Mouse (Mus musculus) spleen, postnatal 10 days (tissue): Measurements from ENCODE around the gene Rfng.
"Not testable (repeated sequence)": the region's sequence is repeated elsewhere in the genome, so short reads cannot be mapped to it uniquely, and the experiment has no call there.

ENCODE experiments used
- DNase-seq, 2 experiments: peaks; one replicate each; pipeline ENCODE4 v3.0.0; 2021 to 2022; ENCODE audit warnings: low spot score in 2 of 2

Rfng gene

DNA sequence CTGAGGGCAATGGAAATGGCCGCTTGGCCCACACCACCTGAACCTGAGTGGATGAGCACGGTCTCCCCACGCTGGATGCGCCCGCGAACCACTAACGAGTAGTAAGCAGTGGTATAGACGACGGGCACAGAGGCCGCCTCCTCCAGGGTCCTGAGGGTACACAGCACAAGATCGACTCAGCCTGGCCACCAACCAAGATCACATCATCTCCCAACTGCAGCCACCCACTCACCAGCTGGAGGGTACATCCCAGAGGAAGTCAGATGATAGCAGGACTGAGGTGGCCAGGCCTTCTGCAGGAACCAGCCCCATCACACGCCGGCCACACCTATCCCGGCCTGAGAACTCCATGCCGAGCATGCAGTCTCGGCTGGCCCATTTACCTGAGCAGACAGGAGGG lies 28.1 kb upstream of the Rfng start:
- DNase-seq, result no peak

DNA sequence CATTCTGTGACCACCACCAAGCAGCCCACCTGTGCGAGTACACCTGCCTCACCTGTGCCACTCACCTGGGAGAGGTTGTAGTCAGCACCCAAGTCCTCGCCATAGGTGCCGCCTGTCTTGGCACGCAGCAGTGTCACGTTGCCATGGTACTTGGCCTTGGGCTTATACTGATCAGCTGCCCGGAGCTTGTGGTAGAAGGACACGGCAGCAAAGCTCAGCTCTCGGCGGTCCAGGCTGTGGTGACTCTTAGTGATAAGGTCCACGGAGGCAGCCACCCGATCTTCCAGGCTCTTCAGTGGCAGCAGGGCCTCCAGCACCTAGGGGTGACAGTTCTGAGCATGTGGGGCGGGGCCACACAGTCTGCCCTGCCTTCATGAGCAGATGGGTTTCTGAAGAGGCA lies 24.0 kb upstream of the Rfng start:
- DNase-seq, result no peak

- no peak for DNase-seq
Observed at GRCm38 (mm10) chr11:120805375-120806298, 21.6 kb upstream of the Rfng start.

- DNase-seq, result no peak
Observed at GRCm38 (mm10) chr11:120804769-120805168, 20.8 kb upstream of the Rfng start.

DNA sequence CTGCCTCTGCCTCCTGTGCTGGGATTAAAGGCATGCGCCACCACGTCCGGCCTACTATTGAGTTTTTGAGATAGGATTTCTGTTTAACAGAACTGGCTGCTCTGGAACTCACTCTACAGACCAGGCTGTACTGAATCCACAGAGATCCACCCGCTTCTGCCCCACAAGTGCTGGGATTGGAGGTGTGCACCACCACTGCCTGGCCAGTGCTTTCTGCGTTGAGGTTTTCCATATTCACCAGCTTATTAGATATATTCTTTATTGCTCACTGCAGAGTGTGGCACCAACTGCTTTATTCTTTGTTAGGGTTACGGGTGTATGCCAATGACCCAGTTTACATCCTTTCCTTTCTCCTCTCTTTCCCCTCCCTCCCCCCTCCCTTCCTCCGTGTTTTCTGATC lies 20.3 kb upstream of the Rfng start:
- no peak for DNase-seq

DNA sequence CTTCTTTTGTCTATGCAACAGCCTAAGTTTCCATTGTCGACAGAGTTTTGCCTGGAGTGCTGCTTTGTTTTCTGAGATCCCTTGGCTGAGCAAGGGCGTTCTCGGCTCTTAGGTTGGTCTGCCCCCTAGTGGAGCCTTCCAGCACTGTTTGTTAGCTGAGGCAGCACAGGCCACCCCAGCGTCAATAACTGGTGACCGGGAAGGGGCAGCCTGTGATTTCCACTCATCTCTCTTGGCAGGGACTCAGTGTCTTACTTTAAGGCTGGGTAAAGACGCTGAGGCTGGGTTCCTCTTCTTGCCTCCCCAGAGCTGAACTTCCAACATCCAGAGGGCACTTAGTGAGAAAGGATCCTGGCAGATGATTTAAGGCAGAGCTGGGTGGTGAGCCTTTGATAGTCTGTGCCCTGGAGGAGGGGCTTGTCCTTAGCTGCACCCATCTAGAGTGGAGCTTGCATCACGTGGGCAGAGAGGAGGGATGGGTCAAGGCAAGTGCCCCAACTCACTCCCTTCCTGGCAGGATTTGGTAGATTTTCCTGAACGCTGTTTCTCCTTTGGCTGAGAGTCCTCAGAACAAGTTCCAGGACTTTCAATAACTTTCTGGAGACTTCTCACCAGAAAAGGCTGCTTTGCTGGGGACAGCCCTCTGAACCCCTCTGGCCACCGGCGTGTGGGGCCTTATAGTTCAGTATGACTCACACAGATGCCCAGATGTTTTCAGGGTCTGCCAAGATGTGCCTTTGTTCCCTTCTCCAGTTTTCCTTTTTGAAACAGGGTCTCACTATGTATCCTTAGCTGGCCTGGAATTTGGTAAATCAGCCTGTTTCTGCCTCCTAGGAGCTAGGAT lies 16.3 kb upstream of the Rfng start:
- peak; percentile 78 to 91 for DNase-seq

- DNase-seq, result no peak
Observed at GRCm38 (mm10) chr11:120799316-120799890, 15.4 kb upstream of the Rfng start.

GRCm38 (mm10) chr11:120798244-120798643 lies 14.2 kb upstream of the Rfng start:
- DNase-seq, result no peak

GRCm38 (mm10) chr11:120796614-120796946 lies 12.6 kb upstream of the Rfng start:
- no peak for DNase-seq

DNA sequence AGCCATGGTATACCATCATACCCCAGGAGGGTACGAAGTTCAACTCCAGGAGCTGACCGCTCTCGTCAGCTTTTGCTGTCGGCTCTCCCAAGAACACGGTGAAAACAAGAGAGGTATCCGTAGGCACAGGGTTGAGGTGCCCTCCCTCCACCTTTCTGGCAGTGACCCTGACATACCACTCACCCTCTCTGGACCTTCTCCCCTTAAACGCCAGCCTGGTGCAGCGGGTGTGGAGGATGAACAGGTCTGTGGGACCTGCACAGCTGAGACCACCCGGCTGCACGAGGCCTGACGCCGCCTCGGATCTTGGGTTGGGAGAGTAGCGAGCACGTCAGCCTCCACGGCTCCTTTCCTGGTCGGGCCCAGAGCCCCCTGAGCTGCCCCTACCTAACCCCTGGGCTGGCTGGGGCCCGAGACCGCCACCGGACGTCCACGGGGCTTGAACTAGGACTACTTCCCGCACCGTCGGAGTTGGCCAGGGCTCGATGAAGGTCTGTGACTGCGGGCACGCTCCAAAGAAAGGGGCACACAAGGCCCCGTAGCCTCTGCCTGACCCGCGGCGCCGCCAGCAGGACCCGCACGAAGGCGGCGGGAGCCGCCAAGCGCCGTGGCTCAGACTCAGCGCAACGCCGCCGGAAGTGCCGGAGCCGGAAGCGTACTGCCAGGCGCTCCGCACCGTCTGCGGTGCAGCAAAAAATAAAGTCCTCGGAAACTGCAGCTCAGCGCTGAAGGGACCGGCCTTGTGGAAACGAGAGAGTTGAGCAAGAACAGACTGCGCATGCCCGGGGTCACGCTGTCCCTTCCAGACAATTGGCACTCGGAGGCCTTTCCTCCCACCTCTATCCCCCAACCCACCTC lies 12.0 kb upstream of the Rfng start, which contains the start of gene Dus1l:
Gene Dus1l, minus strand, starts transcription at position 648 of the 858 bp plus-strand sequence.
- peak; percentile 96 to 97 for DNase-seq

DNA sequence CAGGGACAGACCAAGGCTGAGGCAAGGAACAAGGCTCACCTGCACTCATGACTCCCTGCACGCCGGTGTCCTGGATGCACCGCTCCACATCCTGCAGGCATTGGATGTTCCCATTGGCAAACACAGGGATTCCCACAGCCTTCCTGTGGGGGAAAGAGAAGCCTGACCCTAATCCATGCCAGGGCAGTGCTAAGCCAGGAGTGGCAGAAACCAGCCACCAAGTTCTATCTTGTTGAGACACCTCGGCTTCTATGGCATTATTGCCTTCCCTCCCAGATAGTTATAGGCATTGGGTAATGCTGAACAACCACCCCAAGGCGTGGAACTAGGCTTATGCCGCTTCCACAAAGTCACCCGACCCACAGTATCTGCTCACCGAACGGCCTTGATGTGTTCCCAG lies 8.6 kb upstream of the Rfng start:
- no peak for DNase-seq

DNA sequence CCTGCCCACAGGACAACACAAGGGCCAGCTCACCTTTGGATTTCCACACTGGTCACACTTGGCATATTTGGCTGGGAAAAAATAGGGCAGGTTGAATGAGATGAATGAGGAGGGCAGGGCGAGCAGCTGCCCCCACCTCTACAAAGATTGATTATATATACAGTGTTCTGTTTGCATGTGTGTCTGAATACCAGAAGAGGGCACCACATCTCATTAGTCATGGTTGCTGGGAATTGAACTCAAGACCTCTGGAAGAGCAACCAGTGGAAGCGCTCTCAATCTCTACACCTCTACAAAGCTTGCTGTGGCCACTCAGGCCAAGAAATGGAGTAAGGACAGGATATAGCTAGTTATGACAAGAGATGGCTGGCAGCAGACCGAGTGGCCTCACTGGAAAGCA lies 5.8 kb upstream of the Rfng start:
- no peak for DNase-seq

DNA sequence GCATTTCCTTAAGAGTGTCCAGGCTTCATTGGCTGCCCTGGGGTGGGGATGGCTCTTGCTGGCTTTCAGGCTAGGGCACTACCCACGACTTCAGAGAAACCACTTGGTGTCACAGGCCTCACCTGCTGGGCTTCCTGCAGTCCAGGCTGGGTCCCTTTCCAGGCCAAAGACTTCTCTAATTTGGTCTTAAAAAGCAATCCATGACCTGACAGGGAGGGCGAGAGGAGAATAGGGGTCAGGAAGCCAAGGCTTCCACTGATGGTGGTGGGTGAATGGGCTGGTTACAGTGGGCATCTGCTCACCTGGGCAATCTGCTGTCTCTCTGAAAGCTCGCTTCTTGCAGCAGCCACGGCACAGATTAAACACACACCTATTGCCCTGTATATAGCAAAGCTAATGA lies 5.3 kb upstream of the Rfng start:
- no peak for DNase-seq

- DNase-seq, result not testable (repeated sequence)
Observed at GRCm38 (mm10) chr11:120788460-120788859, 4.5 kb upstream of the Rfng start.

DNA sequence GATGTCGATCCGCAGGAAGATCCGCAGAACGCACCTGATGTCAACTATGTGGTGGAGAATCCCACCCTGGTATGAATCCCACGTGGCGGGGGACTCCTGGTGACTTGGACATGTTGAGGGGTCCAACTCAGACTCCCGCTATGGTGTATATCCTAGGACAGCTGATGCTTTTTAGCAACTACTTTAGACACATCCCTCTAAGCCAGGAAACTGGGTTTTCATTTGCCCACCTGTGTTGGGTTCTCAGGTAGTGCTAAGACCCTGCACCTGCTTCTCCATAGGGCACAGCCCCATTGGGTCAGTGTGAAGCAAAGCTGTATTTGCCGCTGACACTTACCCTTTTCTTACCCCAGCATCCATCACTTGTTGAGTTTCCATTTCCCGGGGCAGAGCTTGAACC lies 1.1 kb upstream of the Rfng start:
- no peak for DNase-seq

- DNase-seq, result no peak
Observed at GRCm38 (mm10) chr11:120783426-120784063, 462 bp downstream of the Rfng start.

DNA sequence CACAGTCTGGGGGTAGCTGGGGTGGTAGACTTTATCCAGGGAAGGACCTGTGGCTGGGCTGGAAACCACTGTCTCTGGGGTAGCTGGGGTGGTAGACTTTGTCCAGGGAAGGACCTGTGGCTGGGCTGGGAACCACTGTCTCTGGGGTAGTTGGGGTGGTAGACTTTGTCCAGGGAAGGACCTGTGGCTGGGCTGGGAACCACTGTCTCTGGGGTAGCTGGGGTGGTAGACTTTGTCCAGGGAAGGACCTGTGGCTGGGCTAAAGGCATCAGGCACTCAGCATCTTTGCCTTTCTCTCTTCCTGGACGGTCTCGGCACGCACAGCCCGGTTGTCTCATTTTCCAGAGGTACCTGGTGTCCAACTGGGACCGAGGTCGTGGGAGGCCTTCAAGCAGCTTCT lies 2.6 kb downstream of the Rfng start:
- DNase-seq, result not testable (repeated sequence)

GRCm38 (mm10) chr11:120779876-120780275 lies 4.1 kb downstream of the Rfng start:
- no peak for DNase-seq

- no peak for DNase-seq
Observed at GRCm38 (mm10) chr11:120777123-120777522, 6.9 kb downstream of the Rfng start.

DNA sequence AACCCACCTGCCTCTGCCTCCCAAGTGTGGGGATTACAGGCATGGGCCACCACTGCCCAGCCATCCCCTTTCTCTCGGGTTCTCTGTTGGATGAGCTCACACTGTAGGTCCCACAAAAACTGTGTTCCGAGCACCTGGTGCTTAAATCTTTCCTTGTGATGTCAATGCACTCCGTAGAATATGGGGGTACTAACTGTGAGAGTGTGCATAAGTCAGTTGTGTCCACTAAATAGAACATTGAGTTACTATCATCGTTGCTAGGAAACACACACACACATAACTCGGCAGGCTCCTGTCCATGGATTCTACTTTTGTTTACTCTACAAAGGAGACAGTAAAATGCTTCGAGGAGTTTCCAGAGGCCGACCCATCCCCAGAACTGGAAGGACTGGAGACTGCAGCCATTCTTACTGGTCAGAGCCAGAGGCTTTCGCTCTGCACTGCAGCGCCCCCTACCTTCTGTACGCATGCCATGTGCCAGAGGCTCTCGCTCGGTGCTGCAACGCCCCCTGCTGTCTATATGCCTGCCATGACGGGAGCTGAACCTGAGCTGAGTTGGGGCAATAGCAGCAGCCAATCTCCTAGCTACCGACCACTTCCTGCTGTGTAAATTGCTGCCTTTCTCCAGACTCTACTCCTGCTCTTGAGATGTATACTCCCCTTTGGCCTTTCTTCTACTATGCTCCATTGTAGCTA lies 8.1 kb downstream of the Rfng start:
- peak; percentile 87 to 95 for DNase-seq
